ENCODE assay signal across 8 mouse cellular contexts in the genomic region with DNA sequence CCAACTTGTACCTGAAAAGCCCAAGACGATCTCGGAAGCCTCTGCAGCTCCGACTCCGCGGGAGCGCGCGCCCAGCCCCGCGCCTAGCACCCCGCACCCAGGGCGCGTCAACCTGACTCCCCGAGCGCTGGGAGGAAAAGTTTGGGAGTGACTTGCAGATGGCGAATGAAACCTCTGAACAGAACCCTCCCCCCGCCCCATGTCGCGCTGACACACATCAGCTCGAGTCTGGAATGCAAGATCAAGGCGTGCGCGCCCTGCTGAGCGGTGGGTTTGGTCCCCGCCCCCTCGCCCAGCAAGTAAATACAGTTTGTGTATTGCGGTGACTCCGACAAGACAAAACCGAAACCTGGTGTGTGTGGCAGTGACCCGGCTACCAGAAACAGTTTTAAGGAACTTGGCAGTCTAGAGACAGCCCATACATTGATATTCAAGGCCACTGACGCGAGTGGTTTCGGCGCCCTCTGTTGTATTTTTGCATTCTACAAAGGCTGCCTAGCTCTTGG. TPM values are rescaled to one million over a fixed set of nuclear protein-coding genes. Genes with fewer than 3 reads are reported as not detected.
DNase-seq lines count a peak whose midpoint lies in the region; ATAC-seq and TF ChIP-seq lines count a peak whose summit lies in the region.

Gene Chst15, minus strand, starts transcription at position 193 of the 506 bp plus-strand sequence.

- peak within 1 kb of the TSS; percentile 94 for H3K4me3 ChIP-seq in kidney, adult 2 months (ENCODE audit: insufficient read depth, low read depth, low read length)
- peak within 1 kb of the TSS; percentile 79 for H3K4me3 ChIP-seq in limb, embryonic 12.5 days (replicated peaks)
- peak within 1 kb of the TSS; percentile 78 for H3K4me3 ChIP-seq in midbrain, embryonic 12.5 days
- peak within 1 kb of the TSS; percentile 84 for H3K4me3 ChIP-seq in spleen, adult 2 months (ENCODE audit: extremely low read depth, insufficient read depth, insufficient read length)

- H3K4me1 ChIP-seq in kidney, adult 2 months (ENCODE audit: control insufficient read depth, insufficient read depth, low read length) = peaks cover 5% of the 10 kb centered on the region; the same call in 1 of the 2 replicates
- H3K4me1 ChIP-seq in limb, embryonic 12.5 days (replicated peaks) = peaks cover 40% of the 10 kb centered on the region
- peaks cover 23% of the 10 kb centered on the region for H3K4me1 ChIP-seq in midbrain, embryonic 12.5 days
- peaks cover 40% of the 10 kb centered on the region for H3K4me1 ChIP-seq in spleen, adult 2 months (ENCODE audit: control insufficient read depth, insufficient read depth, insufficient read length)

- peak within 1 kb of the TSS; percentile 87 for H3K27ac ChIP-seq in kidney, adult 2 months (ENCODE audit: insufficient read depth, low read depth, low read length)
- H3K27ac ChIP-seq in limb, embryonic 12.5 days = peak within 1 kb of the TSS; percentile 87
- peak within 1 kb of the TSS; percentile 88 for H3K27ac ChIP-seq in midbrain, embryonic 12.5 days (replicated peaks)
- peak within 1 kb of the TSS; percentile 98 for H3K27ac ChIP-seq in spleen, adult 2 months (ENCODE audit: insufficient read depth, low read length)

- TF ChIP-seq CTCF in kidney, adult 2 months (conservative IDR thresholded peaks at IDR 0.05; ENCODE audit: insufficient read depth, insufficient read length, low read depth, low read length) = no peak
- TF ChIP-seq CTCF in spleen, adult 2 months (IDR thresholded peaks at IDR 0.05; ENCODE audit: extremely low read depth, insufficient read depth, insufficient read length, insufficient replicate concordance) = no peak

- peak within 1 kb of the TSS; percentile 86 for H3K9ac ChIP-seq in limb, embryonic 12.5 days (replicated peaks)
- H3K9ac ChIP-seq in midbrain, embryonic 12.5 days (replicated peaks) = peak within 1 kb of the TSS; percentile 90

- peak; percentile 72 for ATAC-seq in granulocyte monocyte progenitor cell, adult 5-6 weeks (replicated peaks; ENCODE audit: poor library complexity, severe bottlenecking)
- ATAC-seq in limb, embryonic 12.5 days (ENCODE audit: insufficient number of reproducible peaks, insufficient read depth, low FRiP score, low TSS enrichment, low read depth) = peak; percentile 26
- ATAC-seq in midbrain, embryonic 12.5 days (ENCODE audit: low FRiP score, low read depth) = peak; percentile 45

- no peaks in the 10 kb centered on the region for H3K27me3 ChIP-seq in kidney, adult 2 months (replicated peaks; ENCODE audit: control insufficient read depth, insufficient read depth, low read length)
- H3K27me3 ChIP-seq in limb, embryonic 12.5 days = peaks cover 19% of the 10 kb centered on the region; the same call in 1 of the 2 replicates
- 0 out of 2 replicates have a peak, but pooled peaks cover 6% of the 10 kb centered on the region for H3K27me3 ChIP-seq in midbrain, embryonic 12.5 days
- H3K27me3 ChIP-seq in spleen, adult 2 months (ENCODE audit: control insufficient read depth, insufficient read depth, low read length) = no peaks in the 10 kb centered on the region

- peak within 1 kb of the TSS; percentile 96 for H3K4me2 ChIP-seq in limb, embryonic 12.5 days
- H3K4me2 ChIP-seq in midbrain, embryonic 12.5 days (replicated peaks) = peak within 1 kb of the TSS; percentile 95

- TF ChIP-seq POLR2A in kidney, adult 2 months (IDR thresholded peaks at IDR 0.05; ENCODE audit: low read depth, low read length) = no peak
- TF ChIP-seq POLR2A in spleen, adult 2 months (IDR thresholded peaks at IDR 0.05; ENCODE audit: low read depth, low read length) = no peak; the same call in 1 of the 2 replicates

- under 1% methylated on average over 34 of the region's 34 CpGs for WGBS in kidney, adult 2 months
- WGBS in limb, embryonic 12.5 days = under 1% methylated on average over 34 of the region's 34 CpGs
- WGBS in midbrain, embryonic 12.5 days = under 1% methylated on average over 34 of the region's 34 CpGs
- under 1% methylated on average over 34 of the region's 34 CpGs for WGBS in spleen, adult 2 months

- no peaks in the 10 kb centered on the region for H3K36me3 ChIP-seq in kidney, adult 2 months (ENCODE audit: control insufficient read depth, insufficient read depth, low read length)
- no peaks in the 10 kb centered on the region for H3K36me3 ChIP-seq in limb, embryonic 12.5 days
- H3K36me3 ChIP-seq in midbrain, embryonic 12.5 days = no peaks in the 10 kb centered on the region
- H3K36me3 ChIP-seq in spleen, adult 2 months (ENCODE audit: control insufficient read depth, insufficient read depth, low read length) = no peaks in the 10 kb centered on the region

- no peaks in the 10 kb centered on the region for H3K9me3 ChIP-seq in limb, embryonic 12.5 days
- H3K9me3 ChIP-seq in midbrain, embryonic 12.5 days = no peaks in the 10 kb centered on the region

- DNase-seq in embryo, embryonic 10 days (ENCODE audit: low spot score) = peak; percentile 86
- no peak for DNase-seq in embryo, embryonic 9.5 days (ENCODE audit: extremely low spot score)
- peak; percentile 47 to 59 for DNase-seq in cerebellum, postnatal 36 days
- DNase-seq in kidney, adult 2 months = peak; percentile 87
- DNase-seq in spleen, adult 2 months (ENCODE audit: low read depth in 1 of 2, low spot score in 2 of 2) = peak; percentile 73 to 79

RNA-seq across cellular contexts. Expression of gene Chst15, which starts in this region (rescaled TPM):
- 10.1 and 22.1 TPM in 2 replicates for total RNA-seq in granulocyte monocyte progenitor cell, adult 5-6 weeks (2014; fragmentation: Nextera tagmentation)
- 4.6 and 6.1 TPM in 2 replicates for total RNA-seq in granulocyte monocyte progenitor cell, adult 5-6 weeks (2017)
- 13.8 and 17.6 TPM in 2 replicates for polyA plus RNA-seq in kidney, adult 2 months (2012; rRNA removed)
- 21.2 and 23.8 TPM in 2 replicates for polyA plus RNA-seq in limb, embryonic 12.5 days (2016; fragmentation: Nextera tagmentation; extraction: Ambion mirVana)
- 27.5 and 28.0 TPM in 2 replicates for polyA plus RNA-seq in midbrain, embryonic 12.5 days (2016; fragmentation: Nextera tagmentation; extraction: Ambion mirVana)
- 25.9 and 27.9 TPM in 2 replicates for polyA plus RNA-seq in spleen, adult 2 months (2012; rRNA removed)
